Mouse (Mus musculus): ENCODE results near the gene Zfp935.
"Not testable (repeated sequence)": the region's sequence is repeated elsewhere in the genome, so short reads cannot be mapped to it uniquely, and the experiment has no call there.

DNA sequence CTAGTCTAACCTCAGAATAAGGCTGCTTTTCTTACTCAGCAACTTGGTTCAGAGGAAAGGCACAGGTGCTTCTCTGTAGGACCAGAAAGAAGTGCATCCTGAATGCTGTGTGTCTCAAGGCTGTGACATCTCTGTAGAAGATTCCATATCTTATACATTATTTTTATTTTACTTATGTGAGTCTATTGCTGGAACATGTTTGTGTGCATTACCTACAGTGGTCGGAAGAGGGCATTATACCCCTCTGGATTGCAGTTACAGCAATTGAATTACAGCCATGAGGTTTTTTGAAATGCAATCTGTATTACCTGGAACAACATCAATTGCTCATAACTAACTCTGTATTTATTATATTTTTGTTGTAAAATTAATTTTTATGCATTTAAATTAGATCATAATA, 3.4 kb upstream of the Zfp935 start:
- TF ChIP-seq CTCF (IDR thresholded peaks at IDR 0.05; ENCODE audit: borderline replicate concordance, control insufficient read depth, extremely low read depth, insufficient read depth, low read length, poor library complexity); POLR2A (IDR thresholded peaks at IDR 0.05; ENCODE audit: control insufficient read depth, extremely low read depth, insufficient read depth, low read length, poor library complexity): not testable (repeated sequence)
